Mouse (Mus musculus) heart, embryonic 10.5 days (tissue): ENCODE data around the gene Mcpt1. TPM values are rescaled to one million over a fixed set of nuclear protein-coding genes. Genes with fewer than 3 reads are reported as not detected.

Experiments used
- polyA plus RNA-seq: library from polyadenylated mRNA; unstranded; fragments of >200 nt; fragmentation: Nextera tagmentation; extraction: Ambion mirVana; gene quantifications from 2 replicates; pipeline ENCODE4 v1.2.1, GENCODE M21; 2016

The Mcpt1 gene
- polyA plus RNA-seq, 1 experiment from 2014 or later: not detected

Other genes starting within 250 kb of the Mcpt1 start
- gene Adcy4, start 233.9 kb upstream of the Mcpt1 start, polyA plus RNA-seq: 14.5 and 18.1 TPM in 2 replicates
- 20.0 and 32.0 TPM in 2 replicates for gene Ripk3, start 229.1 kb upstream of the Mcpt1 start, polyA plus RNA-seq
- 15.4 and 35.8 TPM in 2 replicates for gene Nfatc4, start 194.8 kb upstream of the Mcpt1 start, polyA plus RNA-seq
- 27.1 and 32.7 TPM in 2 replicates for gene Nynrin, start 164.0 kb upstream of the Mcpt1 start, polyA plus RNA-seq
- 0.12 and 0.30 TPM in 2 replicates for gene Cbln3, start 133.6 kb upstream of the Mcpt1 start, polyA plus RNA-seq
- gene Khnyn, start 133.0 kb upstream of the Mcpt1 start, polyA plus RNA-seq: 18.2 and 23.2 TPM in 2 replicates
- 42.4 and 50.3 TPM in 2 replicates for gene Sdr39u1, start 117.7 kb upstream of the Mcpt1 start, polyA plus RNA-seq
- not detected in 2 replicates for gene Cma1, start 73.3 kb upstream of the Mcpt1 start, polyA plus RNA-seq
- not detected in 2 replicates for gene Cma2, start 67.0 kb upstream of the Mcpt1 start, polyA plus RNA-seq
- gene Mcpt9, start 12.5 kb downstream of the Mcpt1 start, polyA plus RNA-seq: not detected in 2 replicates
- not detected in 2 replicates for gene Mcpt2, start 24.1 kb downstream of the Mcpt1 start, polyA plus RNA-seq
- gene Mcpt4, start 44.3 kb downstream of the Mcpt1 start, polyA plus RNA-seq: not detected in 2 replicates
- not detected in 2 replicates for gene Mcpt8, start 67.3 kb downstream of the Mcpt1 start, polyA plus RNA-seq
- 0.30 and 0.33 TPM in 2 replicates for gene Ctsg, start 84.6 kb downstream of the Mcpt1 start, polyA plus RNA-seq
- not detected in 2 replicates for gene Gzme, start 102.7 kb downstream of the Mcpt1 start, polyA plus RNA-seq
- 0.48 TPM in 1 of 2 replicates, not detected in the other for gene Gzmd, start 114.6 kb downstream of the Mcpt1 start, polyA plus RNA-seq
- 0.57 TPM in 1 of 2 replicates, not detected in the other for gene Gzmg, start 141.6 kb downstream of the Mcpt1 start, polyA plus RNA-seq
- not detected in 2 replicates for gene Gzmn, start 156.6 kb downstream of the Mcpt1 start, polyA plus RNA-seq
- gene Gzmf, start 193.4 kb downstream of the Mcpt1 start, polyA plus RNA-seq: 0.29 TPM in 1 of 2 replicates, not detected in the other
- 0.15 and 0.16 TPM in 2 replicates for gene Gzmc, start 216.7 kb downstream of the Mcpt1 start, polyA plus RNA-seq
- 0.09 TPM in 1 of 2 replicates, not detected in the other for gene Gzmb, start 244.3 kb downstream of the Mcpt1 start, polyA plus RNA-seq